Mouse (Mus musculus) layer of hippocampus, postnatal 14 days (tissue): ENCODE data around the gene Rbx1. TPM values are rescaled to one million over a fixed set of nuclear protein-coding genes. Genes with fewer than 3 reads are reported as not detected.

Experiments
- DNase-seq, 2 experiments: peaks; one replicate each; pipeline ENCODE4 v3.0.0; 2021 to 2022; ENCODE audit warnings: low spot score in 2 of 2, mixed read lengths in 1 of 2
- total RNA-seq, 2 experiments: library from RNA; stranded (reverse); gene quantifications; 2 replicates each; pipeline ENCODE4 v1.2.3; 2021

Gene Rbx1
- total RNA-seq, 2 experiments from 2014 or later: 135 to 148 TPM

GRCm38 (mm10) chr15:81480977-81481379 lies 14.9 kb downstream of the Rbx1 start:
- DNase-seq: no peak

DNA sequence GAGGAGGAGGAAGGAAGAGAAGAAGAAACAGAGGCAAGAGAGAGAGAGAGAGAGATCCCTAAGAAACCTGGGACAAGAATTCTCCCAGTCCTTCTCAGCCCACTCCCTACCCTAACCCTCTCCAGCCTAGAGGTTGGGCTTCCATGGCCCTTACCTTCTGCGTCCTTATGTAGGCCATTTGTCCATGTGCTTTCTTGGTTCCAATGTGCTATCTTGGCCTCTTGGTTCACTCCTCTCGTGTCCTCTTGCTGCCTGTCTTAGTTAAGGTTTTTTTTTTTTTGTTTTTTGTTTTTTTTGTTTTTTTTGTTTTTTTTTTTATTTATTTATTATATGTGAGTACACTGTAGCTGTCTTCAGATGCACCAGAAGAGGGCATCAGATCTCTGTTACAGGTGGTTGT lies 16.9 kb downstream of the Rbx1 start:
- DNase-seq: no peak

- DNase-seq: no peak
Measured at GRCm38 (mm10) chr15:81483691-81484090, 17.6 kb downstream of the Rbx1 start.

GRCm38 (mm10) chr15:81485483-81485882 lies 19.4 kb downstream of the Rbx1 start:
- DNase-seq: no peak

DNA sequence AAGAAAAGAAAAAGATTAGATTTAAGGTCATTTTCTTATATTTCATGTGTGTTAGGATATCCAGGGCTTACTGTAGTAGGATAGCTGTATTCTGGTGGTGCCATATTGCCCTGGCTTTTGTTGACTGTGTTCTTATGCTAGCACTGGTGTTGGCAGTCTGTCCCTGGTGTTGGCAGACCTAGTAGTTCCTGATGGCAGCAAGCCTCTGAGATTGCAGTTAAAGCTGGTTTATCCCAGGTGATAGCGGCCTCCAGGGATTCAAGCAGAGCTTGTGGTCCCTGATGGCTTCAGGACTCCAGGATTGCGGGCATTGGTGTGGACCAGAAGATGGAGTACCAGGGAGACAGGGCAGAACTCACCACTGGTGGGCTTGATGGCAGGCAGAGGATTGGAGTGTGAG lies 37.4 kb downstream of the Rbx1 start:
- DNase-seq: peak in 1 of 2 experiments; percentile 27

- no peak for DNase-seq
Measured at GRCm38 (mm10) chr15:81503995-81504394, 37.9 kb downstream of the Rbx1 start.

GRCm38 (mm10) chr15:81507201-81507600 lies 41.1 kb downstream of the Rbx1 start:
- DNase-seq: no peak

DNA sequence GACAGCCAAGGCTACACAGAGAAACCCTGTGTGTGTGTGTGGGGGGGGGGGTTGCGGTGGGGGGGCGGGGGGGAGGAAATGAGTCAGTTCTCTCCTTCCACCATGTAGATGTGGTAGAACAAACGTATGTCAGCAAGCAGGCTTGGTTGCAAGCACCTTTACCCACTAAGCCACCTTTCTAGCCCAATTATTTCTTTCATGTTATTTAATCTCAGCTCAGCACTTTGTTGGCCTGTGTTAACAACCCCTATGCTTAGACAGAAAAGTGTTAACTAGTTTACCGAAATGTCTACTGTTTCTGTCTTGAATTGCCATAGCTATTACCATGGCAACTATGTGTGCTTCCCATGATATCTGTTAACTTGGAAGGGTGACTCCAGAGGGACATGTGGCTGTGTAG lies 44.5 kb downstream of the Rbx1 start:
- DNase-seq: peak in 1 of 2 experiments; percentile 12

GRCm38 (mm10) chr15:81511601-81512261 lies 45.6 kb downstream of the Rbx1 start:
- no peak for DNase-seq

- DNase-seq: peak; percentile 35 to 46
Measured at GRCm38 (mm10) chr15:81514111-81514971, 48.2 kb downstream of the Rbx1 start.

DNA sequence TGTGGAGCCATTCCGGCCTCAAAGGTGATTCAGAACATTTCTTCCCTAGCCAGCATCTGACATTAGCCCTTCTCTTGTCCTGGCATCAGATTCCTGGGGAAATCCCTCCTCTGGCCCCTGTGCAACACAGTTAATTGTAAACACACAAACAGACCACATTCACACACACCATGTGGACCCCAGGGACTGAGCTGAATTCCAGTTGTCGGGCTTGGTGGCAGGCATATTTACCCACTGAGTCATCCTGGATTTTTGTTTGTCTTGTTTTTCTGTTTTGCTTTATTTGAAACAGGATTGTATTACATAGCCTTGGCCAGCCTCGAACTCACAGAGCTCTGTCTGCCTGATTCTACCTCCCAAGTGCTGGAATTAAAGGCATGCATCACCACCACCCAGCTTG lies 49.1 kb downstream of the Rbx1 start:
- no peak for DNase-seq

DNA sequence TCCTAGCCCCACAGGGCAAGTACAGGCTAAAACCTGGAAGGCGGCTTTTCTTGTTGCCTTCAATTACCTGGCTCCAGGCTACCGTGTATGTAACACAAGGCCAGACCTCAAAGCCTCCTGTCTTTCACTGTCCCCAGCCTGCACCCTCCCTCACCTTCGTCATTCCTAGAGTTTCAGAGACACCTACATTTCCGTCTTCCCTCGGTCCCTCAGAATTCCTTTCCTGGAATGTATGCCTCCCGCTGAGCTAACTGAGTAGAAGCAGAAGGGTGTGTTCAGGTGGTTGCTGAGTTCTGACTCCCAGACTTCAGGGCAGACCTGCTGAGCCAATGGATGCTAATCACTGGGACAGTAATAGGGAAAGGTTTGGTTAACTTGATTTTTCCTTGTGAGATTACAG lies 51.9 kb downstream of the Rbx1 start:
- DNase-seq: no peak

DNA sequence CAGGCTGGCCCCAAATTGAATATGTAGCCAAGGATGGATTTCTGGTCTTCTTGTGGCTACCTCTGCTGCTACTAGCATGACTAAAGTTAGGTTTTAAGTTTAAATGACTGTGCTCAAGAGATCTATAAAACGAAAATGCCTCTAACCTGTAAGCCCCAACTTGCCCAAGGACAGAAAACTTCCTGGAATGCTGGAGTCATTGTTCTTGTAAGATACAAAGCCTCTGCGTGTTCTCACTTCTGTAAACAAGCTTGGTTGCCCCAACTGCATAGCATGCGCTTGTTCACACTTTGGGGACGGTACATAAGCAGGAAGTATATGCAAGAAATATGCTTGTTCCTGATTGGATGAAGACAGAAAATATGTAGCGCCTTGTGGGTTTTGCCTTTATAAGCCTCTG lies 52.7 kb downstream of the Rbx1 start:
- DNase-seq: no peak

DNA sequence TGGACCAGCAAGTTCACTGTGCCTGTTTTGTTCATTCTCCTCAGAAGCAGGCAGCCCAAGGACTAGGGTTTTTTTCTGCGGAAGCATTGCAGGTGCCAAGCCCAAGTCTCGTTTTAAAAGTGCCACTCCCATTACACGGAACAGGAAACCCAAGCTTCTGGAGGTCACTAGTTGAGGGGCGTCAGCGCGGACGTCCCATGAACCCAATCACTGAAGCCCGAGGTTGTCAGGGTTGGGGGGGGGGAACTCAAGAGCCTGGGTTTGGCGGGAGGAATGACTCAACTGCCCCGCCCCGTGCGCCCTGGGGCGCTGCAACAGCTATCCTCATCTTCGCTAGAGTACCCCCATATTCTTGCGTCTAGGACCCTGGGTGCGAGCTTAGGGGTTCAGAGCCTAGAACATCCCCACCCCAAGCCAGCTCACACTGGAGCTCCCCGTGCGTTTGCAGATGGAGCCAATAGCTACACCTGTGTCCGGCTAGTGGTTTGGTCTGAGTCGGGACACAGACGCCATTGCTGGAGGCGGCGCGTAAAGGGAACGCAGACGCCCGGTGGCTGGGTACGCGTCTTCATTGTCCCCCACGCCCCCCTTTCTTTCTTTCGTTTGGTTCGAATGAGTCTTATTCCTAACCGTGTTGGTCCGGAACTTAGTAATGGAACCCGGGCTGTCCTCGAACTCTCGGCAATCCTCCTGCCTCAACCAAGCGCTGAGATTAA lies 56.1 kb downstream of the Rbx1 start:
- DNase-seq: peak; percentile 16 to 17

DNA sequence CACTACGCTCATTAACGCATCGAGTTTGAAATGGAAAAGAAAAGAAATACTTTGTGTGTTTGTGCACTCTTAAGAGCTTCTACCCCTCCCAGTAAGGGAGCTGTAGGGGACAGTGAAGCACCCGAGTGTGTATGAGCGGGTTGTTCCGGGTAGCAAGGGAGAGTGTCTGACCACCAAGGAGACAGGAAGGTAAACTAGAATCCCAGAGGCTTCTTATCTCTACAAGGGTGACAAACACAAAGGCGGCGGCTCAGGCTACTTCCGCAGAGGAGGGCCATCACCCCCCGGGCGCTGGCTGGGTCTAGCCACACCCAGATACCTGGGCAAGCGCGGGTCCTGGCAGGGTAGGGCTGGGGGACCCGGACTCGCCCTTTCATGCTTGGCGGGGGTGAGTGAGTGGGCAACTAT lies 56.7 kb downstream of the Rbx1 start:
- no peak for DNase-seq

DNA sequence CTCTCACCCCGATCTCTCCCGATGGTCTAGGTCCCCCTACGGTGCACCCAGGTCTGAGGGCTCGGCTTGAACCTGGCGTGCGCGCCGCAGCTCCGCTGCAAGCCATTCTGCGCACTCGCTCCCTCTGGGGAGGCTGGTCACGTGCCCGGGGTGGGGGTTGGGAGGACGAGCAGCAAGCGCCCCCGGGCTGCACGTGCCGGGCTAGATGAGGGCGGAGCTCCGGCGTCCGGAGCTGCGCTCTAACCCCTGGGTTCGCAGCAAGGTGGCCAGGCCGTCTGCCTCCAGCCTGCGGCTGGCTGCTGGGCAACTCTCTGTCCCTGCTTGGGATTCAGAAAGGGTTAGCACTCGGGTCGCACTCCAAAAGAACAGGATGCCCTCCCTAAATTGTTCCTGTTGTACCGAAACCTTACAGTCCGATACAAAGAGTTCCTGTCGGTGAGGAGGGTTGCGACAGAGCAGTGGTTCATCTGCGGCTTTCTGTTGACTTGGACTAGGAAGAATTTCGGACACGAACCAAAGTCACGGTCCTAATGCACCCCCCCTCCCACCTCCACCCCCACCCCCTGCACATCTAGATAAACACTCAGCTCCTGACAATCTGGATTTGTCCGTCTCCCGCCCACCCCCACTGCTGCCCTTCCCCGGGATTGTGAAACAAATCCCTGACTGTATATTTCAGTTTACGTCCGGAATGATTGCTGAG lies 57.2 kb downstream of the Rbx1 start:
- peak; percentile 92 to 93 for DNase-seq

DNA sequence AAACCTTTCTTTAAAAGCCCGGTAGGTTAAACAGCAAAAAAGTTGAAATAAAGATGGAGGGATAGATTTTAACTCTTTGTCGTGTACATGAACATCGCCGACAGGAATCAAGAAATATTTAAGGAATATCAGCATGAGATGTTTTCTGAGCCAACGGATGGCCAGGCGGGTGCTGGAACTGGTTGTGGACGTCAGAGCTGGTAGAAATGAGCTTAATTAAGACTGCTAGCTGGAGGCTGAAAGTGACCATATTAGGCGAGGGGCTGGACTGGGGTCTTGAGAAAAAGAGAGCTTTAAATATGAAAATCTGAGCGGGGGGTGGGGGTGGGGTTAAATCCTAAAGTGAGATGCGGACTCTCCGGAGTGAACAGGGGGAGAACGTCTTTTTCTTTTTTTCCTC lies 57.8 kb downstream of the Rbx1 start:
- no peak for DNase-seq
